Mouse (Mus musculus) cerebellum, adult 11 months (tissue): ENCODE results near the gene Socs7.
"Not testable (repeated sequence)": the region's sequence is repeated elsewhere in the genome, so short reads cannot be mapped to it uniquely, and the experiment has no call there.

Experiments used
- DNase-seq: peaks from one replicate; pipeline ENCODE4 v3.0.0; 2022

Gene Socs7

GRCm38 (mm10) chr11:97361948-97362648 is at the start of gene Socs7:
Socs7 (plus strand) TSS chr11:97362551.
- peak; percentile 94 for DNase-seq

GRCm38 (mm10) chr11:97312871-97313270 is 49.5 kb upstream of the Socs7 start:
- not testable (repeated sequence) for DNase-seq

- DNase-seq, result no peak
Measured at GRCm38 (mm10) chr11:97314110-97314509, 48.2 kb upstream of the Socs7 start.

- no peak for DNase-seq
Measured at GRCm38 (mm10) chr11:97314751-97315503, 47.4 kb upstream of the Socs7 start.

GRCm38 (mm10) chr11:97315504-97316503 is 46.5 kb upstream of the Socs7 start, which contains the start of gene Mrpl45:
Mrpl45 (plus strand) TSS chr11:97315716.
- peak; percentile 99 for DNase-seq

- no peak for DNase-seq
Measured at GRCm38 (mm10) chr11:97321197-97321596, 41.2 kb upstream of the Socs7 start.

GRCm38 (mm10) chr11:97321894-97322600 is 40.3 kb upstream of the Socs7 start:
- DNase-seq, result not testable (repeated sequence)

- no peak for DNase-seq
Measured at GRCm38 (mm10) chr11:97325224-97325623, 37.1 kb upstream of the Socs7 start.

GRCm38 (mm10) chr11:97328148-97328547 is 34.2 kb upstream of the Socs7 start:
- DNase-seq, result peak; percentile 53

- no peak for DNase-seq
Measured at GRCm38 (mm10) chr11:97330315-97330714, 32.0 kb upstream of the Socs7 start.

- no peak for DNase-seq
Measured at GRCm38 (mm10) chr11:97331231-97332190, 30.8 kb upstream of the Socs7 start.

GRCm38 (mm10) chr11:97333044-97333443 is 29.3 kb upstream of the Socs7 start:
- DNase-seq, result no peak

GRCm38 (mm10) chr11:97333896-97334295 is 28.5 kb upstream of the Socs7 start:
- DNase-seq, result no peak

GRCm38 (mm10) chr11:97334400-97334799 is 28.0 kb upstream of the Socs7 start:
- no peak for DNase-seq

- DNase-seq, result no peak
Measured at GRCm38 (mm10) chr11:97336238-97336637, 26.1 kb upstream of the Socs7 start.

- DNase-seq, result no peak
Measured at GRCm38 (mm10) chr11:97336751-97337345, 25.5 kb upstream of the Socs7 start.

GRCm38 (mm10) chr11:97337363-97337762 is 25.0 kb upstream of the Socs7 start:
- DNase-seq, result no peak

GRCm38 (mm10) chr11:97338302-97338976 is 23.9 kb upstream of the Socs7 start:
- DNase-seq, result no peak

GRCm38 (mm10) chr11:97338977-97339315 is 23.4 kb upstream of the Socs7 start:
- DNase-seq, result peak; percentile 71

- DNase-seq, result no peak
Measured at GRCm38 (mm10) chr11:97343175-97343574, 19.2 kb upstream of the Socs7 start.
